Mouse (Mus musculus): Measurements from ENCODE around the gene Gm17349.

- TF ChIP-seq CTCF (IDR thresholded peaks at IDR 0.05; ENCODE audit: extremely low read depth, insufficient read depth, insufficient read length, insufficient replicate concordance) (no peak), POLR2A (IDR thresholded peaks at IDR 0.05; ENCODE audit: low read depth, low read length) (no peak)
Measured at GRCm38 (mm10) chr15:99699715-99700114, 5.6 kb downstream of the Gm17349 start.

All from spleen, adult 2 months (tissue).